Mouse (Mus musculus) limb, embryonic 14.5 days (tissue): Measurements from ENCODE around the gene 3110009E18Rik. TPM values are rescaled to one million over a fixed set of nuclear protein-coding genes. Genes with fewer than 3 reads are reported as not detected.

ENCODE experiments used
- ATAC-seq: fragments of 200-750 bp; cut with Nextera tagmentation; 2 replicates; pipeline ENCODE4 v1.8.0; 2017; ENCODE audit warnings: low read depth, moderate number of reproducible peaks, moderate TSS enrichment; ENCODE audit not compliant: low FRiP score
- DNase-seq: peaks from one replicate; pipeline ENCODE4 v3.0.0-alpha.2; 2015; ENCODE audit warnings: low spot score
- H3K27ac ChIP-seq: fragments of 300-500 bp; sonication (generic); replicated peaks from 2 replicates; pipeline ENCODE4 v1.5.1; 2014; ENCODE audit warnings: low read depth, mild to moderate bottlenecking, low read length, moderate library complexity, mixed read lengths
- H3K27me3 ChIP-seq: fragments of 300-500 bp; sonication (generic); 2 replicates; pipeline ENCODE4 v1.6.1; 2014; ENCODE audit warnings: low read length, mixed read lengths; ENCODE audit not compliant: control insufficient read depth, insufficient read depth
- H3K36me3 ChIP-seq: fragments of 300-500 bp; sonication (generic); 2 replicates; pipeline ENCODE4 v1.6.1; 2014; ENCODE audit warnings: mild to moderate bottlenecking, low read length, moderate library complexity, mixed read lengths; ENCODE audit not compliant: control insufficient read depth, insufficient read depth
- H3K4me1 ChIP-seq: fragments of 300-500 bp; sonication (generic); 2 replicates; pipeline ENCODE4 v1.6.1; 2014; ENCODE audit warnings: antibody characterized with exemption, low read length, mixed read lengths; ENCODE audit not compliant: control insufficient read depth, insufficient read depth
- H3K4me2 ChIP-seq: fragments of 300-500 bp; sonication (generic); replicated peaks from 2 replicates; pipeline ENCODE4 v1.6.1; 2014; ENCODE audit warnings: low read depth, mild to moderate bottlenecking, low read length, moderate library complexity; ENCODE audit not compliant: severe bottlenecking
- H3K4me3 ChIP-seq: fragments of 300-500 bp; sonication (generic); replicated peaks from 2 replicates; pipeline ENCODE4 v1.5.1; 2014; ENCODE audit warnings: low read length
- H3K9ac ChIP-seq: fragments of 300-500 bp; sonication (generic); 2 replicates; pipeline ENCODE4 v1.6.1; 2014; ENCODE audit warnings: mild to moderate bottlenecking, low read depth, low read length, moderate library complexity; ENCODE audit not compliant: severe bottlenecking
- H3K9me3 ChIP-seq: fragments of 300-500 bp; sonication (generic); 2 replicates; pipeline ENCODE4 v1.6.1; 2016; ENCODE audit warnings: low read length; ENCODE audit not compliant: control insufficient read depth
- POLR2A ChIP-seq: fragments of 200-500 bp; IDR thresholded peaks from 2 replicates; pipeline ENCODE4 v1.8.0; 2012; ENCODE audit warnings: inconsistent platforms, mild to moderate bottlenecking, moderate library complexity, borderline replicate concordance; ENCODE audit not compliant: insufficient read depth, insufficient read length; ENCODE audit errors: extremely low read depth
- WGBS: fragments of 180-500 bp; shearing (Covaris S2); extraction: QIAGEN DNeasy Blood & Tissue Kit; methylation state at CpG from one replicate; pipeline ENCODE4 v1.1.7; 2014; 5-methylcytosine and 5-hydroxymethylcytosine counted together
- polyA plus RNA-seq, 2 experiments: library from polyadenylated mRNA; depleted of rRNA in 1 of 2; stranded (reverse) in 1 of 2; unstranded in 1 of 2; fragments of >200 nt; fragmentation: Nextera tagmentation in 1 of 2; extraction: Ambion mirVana in 1 of 2; gene quantifications; 2 replicates each; pipeline versions ENCODE4 v1.2.1 to v1.2.3; 2012 to 2014

Gene 3110009E18Rik
- polyA plus RNA-seq, 2 experiments: 11.4 to 20.9 TPM

DNA sequence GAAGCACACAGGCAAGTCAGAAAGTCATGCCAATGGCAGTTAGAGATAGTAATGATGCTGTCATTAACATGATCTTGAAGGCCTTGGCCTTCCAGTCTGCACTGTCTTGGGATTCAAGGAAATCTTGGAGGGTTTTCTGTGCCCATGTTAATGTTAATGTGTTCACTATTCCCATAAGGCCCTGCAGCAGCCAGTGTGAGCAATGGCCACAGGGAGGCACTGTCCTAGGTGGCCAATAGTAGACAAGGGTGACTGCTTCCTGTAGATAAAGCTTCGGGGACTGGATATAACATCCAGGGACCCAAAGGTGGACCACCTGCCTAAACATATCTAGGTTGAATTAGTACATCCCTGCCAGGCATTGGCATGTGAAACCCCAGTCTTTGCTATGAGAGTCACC, 116.1 kb downstream of the 3110009E18Rik start:
- DNase-seq (no peak), ATAC-seq (no peak)
- peaks cover 4% of the 10 kb centered on the region; the same call in 1 of the 2 replicates for H3K4me1 ChIP-seq
- H3K36me3 ChIP-seq: no peaks in the 10 kb centered on the region
- no peak overlapping the region for H3K4me3 ChIP-seq
- no peaks in the 10 kb centered on the region for H3K9me3 ChIP-seq
- no peak overlapping the region for H3K27ac ChIP-seq
- H3K9ac ChIP-seq: no peak overlapping the region
- no peaks in the 10 kb centered on the region for H3K27me3 ChIP-seq
- 94% methylated on average over 1 of the region's 1 CpGs for WGBS
- TF ChIP-seq POLR2A: no peak
- H3K4me2 ChIP-seq: no peak overlapping the region

Other genes starting within 250 kb of the 3110009E18Rik start
- 6.1 and 6.5 TPM in 2 replicates for gene Tmem177, start 208.0 kb upstream of the 3110009E18Rik start, polyA plus RNA-seq (2012; rRNA removed)
- 6.8 and 7.8 TPM in 2 replicates for gene Tmem177, start 208.0 kb upstream of the 3110009E18Rik start, polyA plus RNA-seq (2014; fragmentation: Nextera tagmentation; extraction: Ambion mirVana)
- gene Cfap221, start 124.0 kb upstream of the 3110009E18Rik start, polyA plus RNA-seq (2012; rRNA removed): 0.06 TPM in 1 of 2 replicates, not detected in the other
- gene Cfap221, start 124.0 kb upstream of the 3110009E18Rik start, polyA plus RNA-seq (2014; fragmentation: Nextera tagmentation; extraction: Ambion mirVana): 0.18 TPM in 1 of 2 replicates, not detected in the other
- gene Sctr, start 114.3 kb upstream of the 3110009E18Rik start, polyA plus RNA-seq (2012; rRNA removed): 0.55 and 0.82 TPM in 2 replicates
- gene Sctr, start 114.3 kb upstream of the 3110009E18Rik start, polyA plus RNA-seq (2014; fragmentation: Nextera tagmentation; extraction: Ambion mirVana): 0.29 TPM in 1 of 2 replicates, not detected in the other
- 6.2 and 9.7 TPM in 2 replicates for gene Tmem37, start 47.1 kb upstream of the 3110009E18Rik start, polyA plus RNA-seq (2012; rRNA removed)
- gene Tmem37, start 47.1 kb upstream of the 3110009E18Rik start, polyA plus RNA-seq (2014; fragmentation: Nextera tagmentation; extraction: Ambion mirVana): 7.1 and 9.7 TPM in 2 replicates
- gene Dbi, start 109 bp upstream of the 3110009E18Rik start, polyA plus RNA-seq (2012; rRNA removed): 313 and 381 TPM in 2 replicates
- gene Dbi, start 109 bp upstream of the 3110009E18Rik start, polyA plus RNA-seq (2014; fragmentation: Nextera tagmentation; extraction: Ambion mirVana): 660 and 749 TPM in 2 replicates
- 9.1 and 12.6 TPM in 2 replicates for gene Steap3, start 151.5 kb downstream of the 3110009E18Rik start, polyA plus RNA-seq (2012; rRNA removed)
- gene Steap3, start 151.5 kb downstream of the 3110009E18Rik start, polyA plus RNA-seq (2014; fragmentation: Nextera tagmentation; extraction: Ambion mirVana): 7.7 and 8.1 TPM in 2 replicates
- 0.03 and 0.05 TPM in 2 replicates for gene C1ql2, start 219.4 kb downstream of the 3110009E18Rik start, polyA plus RNA-seq (2012; rRNA removed)
- gene C1ql2, start 219.4 kb downstream of the 3110009E18Rik start, polyA plus RNA-seq (2014; fragmentation: Nextera tagmentation; extraction: Ambion mirVana): not detected in 2 replicates